Mouse (Mus musculus) heart, postnatal 0 days (tissue): ENCODE measurements at regions not wholly inside any gene's neighbourhood (a gene's known extent, or its start where the extent isn't known, plus 50 kb on each side); places are given as distances from the start of the nearest gene placed in this dataset.

Experiments used
- CTCF ChIP-seq: IDR thresholded peaks from 2 replicates; pipeline ENCODE4 v1.5.1; 2016; ENCODE audit warnings: antibody characterized with exemption, control low read depth, low read depth
- EP300 ChIP-seq: IDR thresholded peaks from 2 replicates; pipeline ENCODE4 v1.6.1; 2016; ENCODE audit warnings: antibody characterized with exemption, low read depth

DNA sequence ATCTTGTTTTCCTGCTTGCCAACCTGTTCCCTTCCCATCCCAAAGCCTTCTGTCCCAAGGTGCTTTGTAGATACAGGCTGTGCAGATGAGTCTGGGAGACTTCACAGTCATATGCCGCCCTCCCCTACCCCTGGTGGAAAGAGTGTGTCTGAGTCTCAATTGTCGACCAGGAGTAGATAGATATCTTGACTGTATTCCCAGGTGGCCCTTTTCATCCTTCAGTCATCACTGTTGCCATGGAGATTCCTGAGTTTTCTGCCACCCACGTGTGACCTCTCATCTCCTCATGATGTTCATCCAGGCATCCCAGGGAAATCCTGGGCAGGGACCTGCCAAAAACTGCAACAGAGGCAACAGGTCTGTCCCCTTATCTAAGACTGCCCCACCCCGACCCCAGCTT is 128.1 kb upstream of the Adamts18 start:
- no peak for TF ChIP-seq EP300
- TF ChIP-seq CTCF: no peak
